Mouse (Mus musculus): ENCODE data around the gene Akap9. TPM values are rescaled to one million over a fixed set of nuclear protein-coding genes. Genes with fewer than 3 reads are reported as not detected.
"Not testable (repeated sequence)": the region's sequence is repeated elsewhere in the genome, so short reads cannot be mapped to it uniquely, and the experiment has no call there.

The Akap9 gene
- total RNA-seq, 2 experiments from 2014 or later: 48.7 to 69.2 TPM

GRCm38 (mm10) chr5:4039351-4039750 lies 111.5 kb downstream of the Akap9 start:
- DNase-seq: no peak

GRCm38 (mm10) chr5:4040372-4040771 lies 112.5 kb downstream of the Akap9 start:
- DNase-seq: no peak

GRCm38 (mm10) chr5:4040922-4041321 lies 113.1 kb downstream of the Akap9 start:
- DNase-seq: no peak

GRCm38 (mm10) chr5:4060313-4060712 lies 132.5 kb downstream of the Akap9 start:
- no peak for DNase-seq

GRCm38 (mm10) chr5:4066476-4067115 lies 138.7 kb downstream of the Akap9 start:
- no peak for DNase-seq

- no peak for DNase-seq
Measured at GRCm38 (mm10) chr5:4067203-4067602, 139.3 kb downstream of the Akap9 start.

GRCm38 (mm10) chr5:4079086-4079485 lies 151.2 kb downstream of the Akap9 start:
- no peak for DNase-seq

- no peak for DNase-seq
Measured at GRCm38 (mm10) chr5:4080861-4081260, 153.0 kb downstream of the Akap9 start.

GRCm38 (mm10) chr5:4081513-4081912 lies 153.7 kb downstream of the Akap9 start:
- no peak for DNase-seq

- DNase-seq: no peak
Measured at GRCm38 (mm10) chr5:4084948-4085347, 157.1 kb downstream of the Akap9 start.

GRCm38 (mm10) chr5:4086309-4086708 lies 158.5 kb downstream of the Akap9 start:
- no peak for DNase-seq

- DNase-seq: no peak
Measured at GRCm38 (mm10) chr5:4088190-4088589, 160.3 kb downstream of the Akap9 start.

GRCm38 (mm10) chr5:4094471-4094870 lies 166.6 kb downstream of the Akap9 start:
- DNase-seq: no peak

GRCm38 (mm10) chr5:4101031-4101430 lies 173.2 kb downstream of the Akap9 start:
- DNase-seq: no peak

GRCm38 (mm10) chr5:4101770-4102169 lies 173.9 kb downstream of the Akap9 start:
- no peak for DNase-seq

- DNase-seq: no peak
Measured at GRCm38 (mm10) chr5:4103626-4104340, 175.9 kb downstream of the Akap9 start.

- peak; percentile 87 for DNase-seq
Measured at GRCm38 (mm10) chr5:4104341-4105040, 176.6 kb downstream of the Akap9 start, which contains the start of gene Cyp51. TSS of gene Cyp51 (minus strand) at chr5:4104746.

GRCm38 (mm10) chr5:4105651-4106186 lies 177.9 kb downstream of the Akap9 start:
- DNase-seq: no peak

- DNase-seq: not testable (repeated sequence)
Measured at GRCm38 (mm10) chr5:4107056-4107455, 179.2 kb downstream of the Akap9 start.

GRCm38 (mm10) chr5:4112570-4113098 lies 184.8 kb downstream of the Akap9 start:
- no peak for DNase-seq
